Mouse (Mus musculus) cortical plate, adult 2 months (tissue): ENCODE data around the gene Tulp1. TPM values are rescaled to one million over a fixed set of nuclear protein-coding genes. Genes with fewer than 3 reads are reported as not detected.
"Not testable (repeated sequence)": the region's sequence is repeated elsewhere in the genome, so short reads cannot be mapped to it uniquely, and the experiment has no call there.

Experiments used
- H3K27ac ChIP-seq: fragments of 200-500 bp; 2 replicates; pipeline ENCODE4 v1.5.1; 2012; ENCODE audit warnings: low read length, control low read depth, inconsistent platforms; ENCODE audit not compliant: insufficient read depth
- H3K4me1 ChIP-seq: fragments of 200-500 bp; 2 replicates; pipeline ENCODE4 v1.6.1; 2011; ENCODE audit warnings: low read length; ENCODE audit not compliant: control insufficient read depth, insufficient read depth
- H3K4me3 ChIP-seq: fragments of 200-500 bp; 2 replicates; pipeline ENCODE4 v1.5.1; 2011; ENCODE audit warnings: mild to moderate bottlenecking, low read length, control low read depth; ENCODE audit not compliant: insufficient read depth
- CTCF ChIP-seq: fragments of 200-500 bp; IDR thresholded peaks from 2 replicates; pipeline ENCODE4 v1.5.1; 2011; ENCODE audit warnings: mild to moderate bottlenecking, control low read depth, low read length; ENCODE audit not compliant: insufficient read depth; ENCODE audit errors: extremely low read depth
- POLR2A ChIP-seq: fragments of 200-500 bp; IDR thresholded peaks from 2 replicates; pipeline ENCODE4 v1.6.1; 2011; ENCODE audit warnings: mild to moderate bottlenecking, low read length, control low read depth; ENCODE audit not compliant: insufficient read depth; ENCODE audit errors: extremely low read depth
- polyA plus RNA-seq: library from polyadenylated mRNA; depleted of rRNA; stranded (reverse); fragments of >200 nt; gene quantifications from 2 replicates; pipeline ENCODE4 v1.2.3, GENCODE M21; 2012

Gene Tulp1
- polyA plus RNA-seq, 1 experiment, result not detected

DNA sequence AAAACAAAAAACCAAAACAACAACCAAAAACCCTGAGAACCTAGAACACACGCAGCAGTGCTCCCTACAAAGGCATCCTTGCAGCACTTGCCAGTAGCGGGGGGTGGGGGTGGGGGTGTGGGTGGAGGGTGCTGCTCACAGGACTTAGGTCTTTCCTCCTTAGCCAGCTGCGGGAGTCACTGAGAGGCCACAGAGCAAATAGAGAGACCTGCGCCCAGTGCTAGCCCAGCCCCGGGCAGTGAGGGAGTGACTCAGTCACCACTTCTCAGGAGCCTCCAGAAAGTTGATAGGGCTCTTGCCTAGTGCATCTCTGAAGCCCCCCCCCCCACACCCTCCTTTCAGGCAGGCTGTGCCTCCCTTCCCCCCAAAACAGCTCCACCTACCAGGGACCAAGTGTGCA, 4.0 kb upstream of the Tulp1 start:
- Histone ChIP-seq H3K4me3 (no peak overlapping the region), H3K27ac (no peak overlapping the region), H3K4me1 (no peaks in the 10 kb centered on the region)
- no peak for TF ChIP-seq CTCF
- no peak for TF ChIP-seq POLR2A

DNA sequence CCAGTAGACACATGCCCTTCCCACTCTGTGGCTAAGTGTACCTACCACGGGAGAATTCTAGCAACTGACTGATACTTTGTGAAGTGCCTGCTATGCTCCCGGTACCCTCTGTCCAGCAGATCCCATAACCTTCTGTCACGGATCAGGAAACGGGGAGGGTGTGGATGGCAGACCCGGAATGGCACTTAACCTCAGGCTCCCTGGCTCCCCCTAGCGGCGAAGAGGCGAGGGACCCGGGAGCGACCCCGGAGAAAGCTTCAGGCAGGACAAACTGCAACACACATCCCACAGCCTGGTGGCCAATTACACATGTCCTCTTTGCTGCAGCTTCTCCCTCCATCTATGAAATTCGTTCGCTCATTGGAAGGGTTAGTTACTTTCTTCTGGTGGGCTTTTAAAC, 3.4 kb upstream of the Tulp1 start:
- H3K4me1 ChIP-seq, result no peaks in the 10 kb centered on the region
- H3K4me3 ChIP-seq, result no peak overlapping the region
- no peak overlapping the region for H3K27ac ChIP-seq
- no peak for TF ChIP-seq POLR2A
- peak; percentile 63 for TF ChIP-seq CTCF

DNA sequence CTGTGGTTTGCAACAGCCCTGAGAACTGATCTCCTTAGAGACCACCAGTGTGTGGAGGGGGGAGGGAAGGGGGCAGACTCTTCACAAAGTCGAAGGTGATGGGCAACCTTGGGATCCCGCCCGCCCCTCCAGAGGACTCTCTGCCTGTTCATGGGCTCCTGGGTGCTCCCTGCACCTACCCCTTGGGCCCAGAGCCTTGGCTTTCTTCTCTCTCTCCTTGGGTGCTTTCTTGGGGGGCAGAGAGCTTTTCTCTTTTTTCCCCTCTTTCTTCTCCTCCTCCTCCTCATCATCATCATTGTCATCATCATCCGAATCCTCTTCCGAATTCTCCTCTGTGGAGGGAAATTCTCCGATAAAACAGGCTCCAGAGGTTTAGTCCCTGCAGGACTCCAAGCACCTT, 1.5 kb downstream of the Tulp1 start:
- no peak overlapping the region for H3K4me3 ChIP-seq
- TF ChIP-seq POLR2A (no peak), CTCF (no peak)
- H3K4me1 ChIP-seq, result no peaks in the 10 kb centered on the region
- no peak overlapping the region for H3K27ac ChIP-seq

DNA sequence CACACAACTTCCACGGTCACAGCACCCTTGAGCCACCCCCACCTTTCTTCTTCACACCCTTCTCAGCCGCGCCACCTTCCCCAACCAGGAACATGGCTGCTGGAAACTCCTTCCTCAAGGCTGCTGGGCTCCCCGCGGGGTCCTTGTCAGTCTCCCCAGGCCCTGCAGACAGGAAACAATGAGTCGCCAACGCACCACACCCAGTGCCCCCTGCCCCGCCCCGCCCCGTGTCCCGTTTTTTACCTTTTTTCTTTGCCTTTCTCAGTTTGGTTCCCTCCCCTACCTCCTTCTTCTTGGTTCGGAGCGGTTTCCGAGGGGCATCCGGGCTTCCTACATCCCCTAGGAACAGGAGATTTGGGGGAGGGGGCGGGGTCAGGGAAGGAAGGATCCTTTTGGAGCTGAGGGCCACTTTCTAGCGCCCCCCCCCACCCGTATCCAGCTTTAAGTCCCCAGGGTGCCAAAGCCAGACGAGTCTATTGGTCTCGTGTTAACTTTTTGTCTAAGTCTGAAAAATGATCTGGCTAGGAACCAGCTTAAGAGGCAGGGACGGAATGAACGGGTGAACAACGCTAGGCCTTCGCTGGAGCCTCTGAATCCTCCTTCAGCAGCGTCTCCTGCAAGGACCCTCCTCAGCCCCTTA, 2.2 kb downstream of the Tulp1 start:
- no peak for TF ChIP-seq POLR2A
- TF ChIP-seq CTCF, result no peak
- Histone ChIP-seq H3K4me3 (no peak overlapping the region), H3K27ac (no peak overlapping the region)

DNA sequence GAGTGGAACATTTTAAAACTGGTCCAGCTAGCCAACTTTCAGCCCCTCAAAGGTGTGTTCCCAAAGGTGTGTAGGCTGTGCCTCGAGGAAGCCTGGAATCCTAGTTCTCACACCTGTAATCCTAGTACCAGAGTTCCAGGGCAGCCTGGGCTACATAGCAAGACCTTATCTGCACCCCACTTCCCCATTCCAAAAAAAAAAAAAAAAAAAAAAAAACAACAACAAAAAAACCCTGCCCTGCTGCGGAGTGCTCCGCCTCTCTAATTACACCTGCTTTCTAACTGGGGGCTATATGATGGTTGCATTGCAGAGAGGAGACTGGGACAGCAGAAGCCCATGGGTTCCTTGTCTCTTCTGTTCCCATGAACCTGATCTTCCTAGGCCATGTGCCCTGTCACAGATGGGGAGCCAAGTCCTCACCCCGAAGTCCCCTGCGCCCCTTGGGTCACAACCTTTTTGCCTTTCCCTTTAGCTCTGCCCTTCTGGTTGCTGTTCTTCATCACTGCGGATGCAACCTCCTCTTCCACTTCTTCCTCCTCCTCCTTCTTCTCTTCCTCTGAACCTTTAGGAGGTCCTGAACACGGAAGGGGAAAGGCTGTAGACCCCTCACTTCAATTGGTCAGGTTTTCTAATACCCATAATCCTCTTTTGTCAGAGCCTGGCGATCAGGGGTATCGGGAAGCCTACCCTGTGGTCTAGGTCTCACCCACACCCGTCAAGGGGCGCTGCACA, 2.9 kb downstream of the Tulp1 start:
- H3K4me1 ChIP-seq, result no peaks in the 10 kb centered on the region
- TF ChIP-seq POLR2A (no peak), CTCF (no peak)
- H3K4me3 ChIP-seq, result no peak overlapping the region
- H3K27ac ChIP-seq, result no peak overlapping the region

More for the DNA sequence above, 2.2 kb downstream of the Tulp1 start:
- no peaks in the 10 kb centered on the region for H3K4me1 ChIP-seq

DNA sequence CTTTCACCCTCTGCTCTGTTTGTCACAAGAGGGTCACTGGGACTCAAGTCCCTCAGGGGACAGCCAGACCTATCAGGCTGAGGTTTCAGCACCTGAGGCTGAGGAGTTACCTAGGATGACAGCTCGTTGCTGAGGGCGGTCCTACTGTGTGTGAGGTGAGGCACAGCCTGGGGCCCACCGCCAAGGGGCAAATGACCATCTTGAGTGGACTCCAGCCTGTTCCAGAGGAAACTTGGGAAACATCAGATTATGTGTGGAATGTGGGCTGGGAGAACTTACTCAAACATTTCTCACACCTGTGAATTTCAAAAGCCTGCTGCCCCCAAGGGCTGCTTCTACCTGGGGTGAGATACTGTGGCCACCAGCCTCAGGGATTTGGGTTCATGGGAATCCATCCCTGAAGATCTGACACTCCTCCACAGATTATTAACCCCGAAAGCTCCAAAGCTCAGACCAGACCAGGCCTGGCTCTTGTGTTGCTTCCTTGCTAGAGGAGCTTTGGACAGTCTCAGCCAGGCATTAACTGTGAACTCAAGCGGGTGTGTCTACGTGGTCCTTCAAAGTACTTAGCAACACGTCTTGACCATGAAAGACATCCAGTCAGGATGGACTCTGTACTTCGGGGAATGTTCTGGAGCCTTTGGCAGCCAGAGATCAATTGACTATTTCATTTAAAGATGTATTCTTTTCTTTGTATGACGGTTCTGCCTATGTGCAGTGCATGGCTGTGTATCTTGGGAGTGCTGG, 4.3 kb downstream of the Tulp1 start:
- no peak overlapping the region for H3K27ac ChIP-seq
- H3K4me3 ChIP-seq, result no peak overlapping the region
- no peak for TF ChIP-seq POLR2A
- no peak for TF ChIP-seq CTCF
- no peaks in the 10 kb centered on the region for H3K4me1 ChIP-seq

DNA sequence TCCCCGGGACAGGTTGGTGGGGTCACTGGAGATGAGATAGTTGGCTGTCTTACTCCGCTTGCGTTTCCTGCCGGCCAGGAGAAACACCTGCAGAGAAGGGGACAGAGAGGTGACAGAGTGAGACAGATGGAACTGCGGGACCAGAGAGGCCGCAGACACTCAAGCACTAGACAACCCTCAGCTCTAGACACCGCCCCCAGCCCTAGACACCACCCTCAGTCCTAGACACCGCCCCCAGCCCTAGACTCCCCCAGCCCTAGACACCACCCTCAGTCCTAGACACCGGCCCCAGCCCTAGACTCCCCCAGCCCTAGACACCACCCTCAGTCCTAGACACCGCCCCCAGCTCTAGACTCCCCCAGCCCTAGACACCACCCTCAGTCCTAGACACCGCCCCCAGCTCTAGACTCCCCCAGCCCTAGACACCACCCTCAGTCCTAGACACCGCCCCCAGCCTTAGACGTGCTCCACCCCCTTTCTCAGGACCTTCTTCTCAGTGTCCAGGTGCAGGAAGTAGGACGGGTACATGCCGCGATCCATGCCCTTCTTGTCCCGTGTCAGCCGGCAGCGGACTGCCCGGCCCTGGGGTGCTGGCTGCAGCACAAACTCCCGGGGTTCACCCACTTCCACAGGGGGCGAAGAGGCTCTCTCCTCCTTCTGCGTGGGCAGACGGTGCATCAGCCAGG, 6.3 kb downstream of the Tulp1 start:
- not testable (repeated sequence) for H3K27ac ChIP-seq, H3K4me3 ChIP-seq, H3K4me1 ChIP-seq

DNA sequence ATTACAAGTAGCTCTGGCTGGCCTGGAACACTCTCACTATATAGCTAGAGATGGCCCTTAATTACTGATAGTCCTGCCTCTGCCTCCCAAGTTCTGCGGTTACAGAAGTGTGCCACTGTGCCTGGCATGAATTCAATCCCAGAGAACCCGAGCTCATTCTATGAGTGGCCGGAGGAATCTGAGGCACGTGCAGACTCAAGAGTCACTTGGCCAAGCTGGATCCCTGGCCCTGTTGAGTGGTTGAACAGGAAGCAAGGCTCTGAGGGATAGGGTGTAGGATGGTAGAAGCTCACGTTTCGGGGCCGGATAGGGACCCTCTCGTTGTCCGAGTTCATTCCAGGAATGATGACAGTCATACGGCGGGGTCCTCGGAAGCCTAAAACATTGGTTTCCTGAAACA, 9.2 kb downstream of the Tulp1 start:
- H3K27ac ChIP-seq, result no peak overlapping the region
- H3K4me3 ChIP-seq, result no peak overlapping the region
- no peaks in the 10 kb centered on the region for H3K4me1 ChIP-seq
- TF ChIP-seq CTCF (no peak), POLR2A (no peak)

DNA sequence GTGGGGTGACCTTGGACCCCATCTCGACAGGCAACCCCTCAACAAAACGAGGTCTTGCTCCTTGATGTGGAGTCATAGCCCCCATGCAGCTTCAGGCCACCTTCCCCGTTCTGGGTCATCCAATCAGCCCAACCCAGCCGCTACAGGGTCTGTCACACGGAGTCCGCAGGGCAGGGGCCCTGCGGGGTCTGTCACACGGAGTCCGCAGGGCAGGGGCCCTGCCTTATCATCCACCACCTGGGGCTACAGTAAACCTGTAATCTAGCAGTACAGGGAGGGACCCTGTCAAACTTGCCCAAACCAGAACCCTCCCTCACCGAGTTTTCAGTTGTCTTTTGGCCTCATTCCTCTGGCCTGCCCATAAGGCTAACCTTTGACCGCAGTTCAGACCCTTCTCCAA, 13.0 kb downstream of the Tulp1 start:
- H3K27ac ChIP-seq, result no peak overlapping the region
- no peak overlapping the region for H3K4me3 ChIP-seq
- H3K4me1 ChIP-seq, result no peaks in the 10 kb centered on the region
- TF ChIP-seq CTCF, result no peak

DNA sequence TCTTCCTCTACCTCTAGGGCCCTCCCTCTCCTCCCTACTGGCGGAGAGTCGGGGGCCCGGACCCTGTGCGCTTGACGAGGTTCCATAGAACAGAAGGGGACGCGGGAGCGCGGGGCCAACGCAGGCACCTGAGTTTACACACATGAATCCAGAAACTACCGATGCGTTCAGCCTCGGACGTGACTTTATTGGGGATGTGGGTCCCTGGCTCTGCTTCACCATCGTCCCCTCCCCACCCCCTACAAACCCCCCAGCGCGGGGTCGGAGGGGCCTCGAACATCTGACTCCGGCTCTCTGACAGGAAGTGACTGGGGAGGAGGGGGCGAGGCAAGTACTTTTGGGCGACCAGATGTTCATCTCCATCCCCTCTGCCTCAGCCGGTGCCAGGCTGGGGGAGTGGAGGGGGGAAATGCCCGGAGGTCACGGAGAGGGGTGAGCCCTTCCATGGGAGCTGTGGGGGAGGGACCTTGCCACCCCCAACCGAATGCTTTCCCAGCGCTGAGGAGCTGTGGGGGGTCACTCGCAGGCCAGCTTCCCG, 13.6 kb downstream of the Tulp1 start:
- no peak overlapping the region for H3K27ac ChIP-seq
- H3K4me1 ChIP-seq, result no peaks in the 10 kb centered on the region
- H3K4me3 ChIP-seq, result peak overlapping the region; percentile 40
- TF ChIP-seq CTCF (no peak), POLR2A (no peak)
